Mouse (Mus musculus): ENCODE results near the gene Necap2. TPM values are rescaled to one million over a fixed set of nuclear protein-coding genes. Genes with fewer than 3 reads are reported as not detected.

Gene Necap2
- polyA plus RNA-seq, 1 experiment, result 68.7 TPM

DNA sequence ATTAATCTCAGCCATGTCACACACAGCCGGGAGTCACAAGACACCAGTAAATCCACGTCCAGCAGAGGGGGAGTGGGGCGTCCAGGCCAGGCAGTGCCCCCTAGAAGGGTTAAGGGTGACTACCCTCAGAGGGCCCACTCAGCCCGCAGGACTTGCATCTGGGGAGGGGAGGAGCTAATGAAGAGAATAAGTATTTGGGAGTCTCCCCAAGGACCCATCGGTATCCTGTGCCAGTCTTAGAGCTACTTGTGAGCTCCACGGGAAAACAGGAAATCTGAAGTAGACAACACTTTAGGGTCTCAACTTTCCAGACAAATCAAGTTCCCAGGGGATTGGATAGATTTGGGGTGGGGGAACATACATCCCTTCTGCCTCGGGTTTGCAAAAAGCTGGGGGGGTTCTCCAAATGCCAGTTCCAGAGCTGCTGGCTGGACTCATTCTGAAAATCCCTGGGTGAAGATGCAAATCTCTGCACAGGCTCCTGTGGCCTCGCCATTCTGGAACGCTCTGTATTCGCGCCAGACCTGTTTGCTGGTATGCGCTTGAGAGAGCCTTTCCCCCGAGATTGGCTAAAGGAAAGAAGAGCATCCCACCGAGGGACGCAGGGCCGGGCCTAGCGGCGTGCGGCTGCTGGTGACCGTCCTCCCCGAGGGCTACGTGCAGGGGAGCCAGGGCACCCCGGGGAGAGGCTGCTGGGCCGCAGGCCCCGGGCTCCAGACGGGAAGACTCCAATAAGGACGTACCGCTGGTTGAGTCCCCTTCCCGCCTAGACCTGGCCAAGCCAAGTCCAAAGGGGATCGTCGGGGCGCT lies 18.3 kb downstream of the Necap2 start:
- H3K4me1 ChIP-seq (ENCODE audit: control insufficient read depth, insufficient read depth, low read length), result peaks cover 3% of the 10 kb centered on the region; the same call in 1 of the 2 replicates
- DNase-seq, result no peak
- no peaks in the 10 kb centered on the region for H3K27me3 ChIP-seq (ENCODE audit: control insufficient read depth, insufficient read depth, low read length)
- peak overlapping the region; percentile 76 for H3K27ac ChIP-seq (ENCODE audit: insufficient read depth, low read length)
- TF ChIP-seq POLR2A (IDR thresholded peaks at IDR 0.05; ENCODE audit: borderline replicate concordance, insufficient read depth, low read length) (no peak), CTCF (IDR thresholded peaks at IDR 0.05; ENCODE audit: borderline replicate concordance, insufficient read depth, low read depth, low read length) (no peak)
- 4% methylated on average over 32 of the region's 32 CpGs for WGBS
- H3K4me3 ChIP-seq (replicated peaks; ENCODE audit: insufficient read depth, low read depth, low read length), result peak overlapping the region; percentile 69

DNA sequence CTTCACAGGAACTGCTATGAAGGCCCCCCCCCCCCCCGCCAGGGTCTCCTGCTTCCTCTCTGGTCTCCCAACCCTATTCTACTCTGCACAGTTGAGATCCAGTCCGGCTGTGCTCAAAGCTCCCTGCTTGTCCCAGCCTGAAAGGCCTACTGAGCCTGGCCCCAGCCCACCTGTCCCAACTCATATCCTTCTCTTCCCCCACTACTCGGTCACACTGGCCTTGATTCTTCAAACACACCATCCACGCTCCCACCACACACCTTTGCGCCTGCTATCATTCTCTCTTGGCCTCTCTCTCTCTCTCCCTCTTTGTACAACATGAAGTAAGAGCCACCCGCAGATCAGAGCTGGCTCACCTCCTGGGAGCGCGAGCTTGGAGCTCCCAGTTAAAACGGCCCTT lies 19.3 kb downstream of the Necap2 start:
- WGBS, result 66% methylated on average over 9 of the region's 9 CpGs
- no peak overlapping the region for H3K4me3 ChIP-seq (replicated peaks; ENCODE audit: insufficient read depth, low read depth, low read length)
- TF ChIP-seq POLR2A (IDR thresholded peaks at IDR 0.05; ENCODE audit: borderline replicate concordance, insufficient read depth, low read length) (no peak), CTCF (IDR thresholded peaks at IDR 0.05; ENCODE audit: borderline replicate concordance, insufficient read depth, low read depth, low read length) (no peak)

DNA sequence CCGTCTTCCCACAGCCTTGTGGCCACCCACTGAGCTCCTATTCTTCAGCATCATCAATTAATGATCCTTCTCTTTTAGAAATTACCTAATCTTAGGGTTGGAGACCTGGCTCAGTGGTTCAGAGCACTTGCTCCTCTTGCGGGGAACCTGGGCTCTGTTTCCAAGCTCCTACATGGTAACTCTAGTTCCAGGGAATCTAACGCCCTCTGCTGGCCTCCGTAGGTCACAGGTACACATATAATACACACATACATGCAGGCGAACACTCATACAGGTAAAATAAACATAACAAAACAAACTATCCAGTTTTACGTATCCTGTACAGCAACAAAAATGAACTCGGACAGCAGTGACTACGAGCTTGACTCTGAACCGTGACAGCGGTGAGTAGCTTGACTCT lies 21.2 kb downstream of the Necap2 start:
- Histone ChIP-seq H3K4me3 (replicated peaks; ENCODE audit: insufficient read depth, low read depth, low read length) (no peak overlapping the region), H3K27me3 (ENCODE audit: control insufficient read depth, insufficient read depth, low read length) (no peaks in the 10 kb centered on the region), H3K27ac (ENCODE audit: insufficient read depth, low read length) (no peak overlapping the region), H3K4me1 (ENCODE audit: control insufficient read depth, insufficient read depth, low read length) (peaks cover 19% of the 10 kb centered on the region)
- TF ChIP-seq CTCF (IDR thresholded peaks at IDR 0.05; ENCODE audit: borderline replicate concordance, insufficient read depth, low read depth, low read length) (no peak), POLR2A (IDR thresholded peaks at IDR 0.05; ENCODE audit: borderline replicate concordance, insufficient read depth, low read length) (no peak)
- WGBS, result 96% methylated on average over 10 of the region's 10 CpGs
- no peak for DNase-seq

More for the DNA sequence above, 19.3 kb downstream of the Necap2 start:
- no peak overlapping the region for H3K27ac ChIP-seq (ENCODE audit: insufficient read depth, low read length)
- no peaks in the 10 kb centered on the region for H3K27me3 ChIP-seq (ENCODE audit: control insufficient read depth, insufficient read depth, low read length)
- no peak for DNase-seq
- peaks cover 7% of the 10 kb centered on the region; the same call in 1 of the 2 replicates for H3K4me1 ChIP-seq (ENCODE audit: control insufficient read depth, insufficient read depth, low read length)

GRCm38 (mm10) chr4:141053568-141054161 lies 24.5 kb downstream of the Necap2 start:
- Histone ChIP-seq H3K4me3 (replicated peaks; ENCODE audit: insufficient read depth, low read depth, low read length) (peak overlapping the region; percentile 31), H3K4me1 (ENCODE audit: control insufficient read depth, insufficient read depth, low read length) (peaks cover 16% of the 10 kb centered on the region), H3K27me3 (ENCODE audit: control insufficient read depth, insufficient read depth, low read length) (no peaks in the 10 kb centered on the region), H3K27ac (ENCODE audit: insufficient read depth, low read length) (peak overlapping the region; percentile 18)
- 10% methylated on average over 17 of the region's 17 CpGs for WGBS
- TF ChIP-seq POLR2A (IDR thresholded peaks at IDR 0.05; ENCODE audit: borderline replicate concordance, insufficient read depth, low read length) (no peak), CTCF (IDR thresholded peaks at IDR 0.05; ENCODE audit: borderline replicate concordance, insufficient read depth, low read depth, low read length) (no peak)
- peak; percentile 72 to 77 for DNase-seq

DNA sequence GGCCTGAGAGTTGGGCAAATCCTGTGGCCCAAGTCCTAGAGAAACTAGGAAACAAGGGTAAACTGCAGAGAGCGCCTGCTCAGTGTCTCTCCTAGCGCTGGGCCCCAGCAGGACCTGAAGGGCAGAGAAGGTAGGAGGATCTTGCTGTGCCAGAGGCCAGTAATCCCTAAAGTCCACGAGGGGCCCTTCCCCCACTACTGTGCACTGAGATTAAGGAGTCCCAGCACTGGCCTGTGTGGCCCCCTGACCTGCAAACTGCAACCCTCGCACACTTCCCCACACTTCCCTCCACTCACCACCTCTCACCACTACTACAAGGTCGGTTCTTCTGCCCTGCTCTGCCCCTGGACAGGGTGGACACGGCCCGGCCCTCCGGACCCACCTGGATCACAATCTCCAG lies 25.0 kb downstream of the Necap2 start:
- no peak for TF ChIP-seq POLR2A (IDR thresholded peaks at IDR 0.05; ENCODE audit: borderline replicate concordance, insufficient read depth, low read length)
- TF ChIP-seq CTCF (IDR thresholded peaks at IDR 0.05; ENCODE audit: borderline replicate concordance, insufficient read depth, low read depth, low read length), result no peak
- Histone ChIP-seq H3K27ac (ENCODE audit: insufficient read depth, low read length) (peak overlapping the region; percentile 18; the same call in 1 of the 2 replicates), H3K27me3 (ENCODE audit: control insufficient read depth, insufficient read depth, low read length) (no peaks in the 10 kb centered on the region), H3K4me3 (replicated peaks; ENCODE audit: insufficient read depth, low read depth, low read length) (peak overlapping the region; percentile 31), H3K4me1 (ENCODE audit: control insufficient read depth, insufficient read depth, low read length) (peaks cover 16% of the 10 kb centered on the region)
- 37% methylated on average over 8 of the region's 8 CpGs for WGBS
- no peak for DNase-seq

GRCm38 (mm10) chr4:141052442-141052841 lies 25.7 kb downstream of the Necap2 start:
- 45% methylated on average over 12 of the region's 12 CpGs for WGBS
- Histone ChIP-seq H3K27ac (ENCODE audit: insufficient read depth, low read length) (no peak overlapping the region), H3K4me3 (replicated peaks; ENCODE audit: insufficient read depth, low read depth, low read length) (no peak overlapping the region), H3K27me3 (ENCODE audit: control insufficient read depth, insufficient read depth, low read length) (no peaks in the 10 kb centered on the region), H3K4me1 (ENCODE audit: control insufficient read depth, insufficient read depth, low read length) (peaks cover 16% of the 10 kb centered on the region)
- TF ChIP-seq POLR2A (IDR thresholded peaks at IDR 0.05; ENCODE audit: borderline replicate concordance, insufficient read depth, low read length), result no peak
- TF ChIP-seq CTCF (IDR thresholded peaks at IDR 0.05; ENCODE audit: borderline replicate concordance, insufficient read depth, low read depth, low read length), result no peak
- DNase-seq, result no peak

DNA sequence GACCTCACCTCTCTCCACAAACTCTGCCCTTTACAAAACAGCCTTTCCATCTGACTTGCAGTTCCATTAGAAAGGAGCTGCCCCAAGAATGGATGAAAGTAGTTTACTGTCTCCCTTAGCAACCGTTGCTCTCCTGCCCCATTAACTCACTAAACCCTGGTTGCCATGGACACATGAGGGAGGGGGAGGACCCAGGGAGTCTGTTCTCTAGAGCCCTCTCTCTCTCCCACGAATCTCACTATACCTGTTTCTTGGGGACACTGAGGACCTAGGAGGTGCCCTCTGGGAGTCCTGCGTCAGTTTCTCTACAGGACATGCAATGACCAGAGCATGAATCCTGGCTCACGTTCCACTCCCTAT lies 28.7 kb downstream of the Necap2 start:
- H3K4me1 ChIP-seq (ENCODE audit: control insufficient read depth, insufficient read depth, low read length), result peaks cover 16% of the 10 kb centered on the region
- DNase-seq, result no peak

More for the DNA sequence above, 28.7 kb downstream of the Necap2 start:
- 36% methylated on average over 4 of the region's 4 CpGs for WGBS
- no peaks in the 10 kb centered on the region for H3K27me3 ChIP-seq (ENCODE audit: control insufficient read depth, insufficient read depth, low read length)
- TF ChIP-seq CTCF (IDR thresholded peaks at IDR 0.05; ENCODE audit: borderline replicate concordance, insufficient read depth, low read depth, low read length), result no peak
- no peak for TF ChIP-seq POLR2A (IDR thresholded peaks at IDR 0.05; ENCODE audit: borderline replicate concordance, insufficient read depth, low read length)
- no peak overlapping the region for H3K4me3 ChIP-seq (replicated peaks; ENCODE audit: insufficient read depth, low read depth, low read length)
- H3K27ac ChIP-seq (ENCODE audit: insufficient read depth, low read length), result no peak overlapping the region

Data from cerebellum, adult 2 months (tissue).